Mouse (Mus musculus) neural tube, embryonic 10.5 days (tissue): ENCODE measurements around the gene Lrp5.
"Not testable (repeated sequence)": the region's sequence is repeated elsewhere in the genome, so short reads cannot be mapped to it uniquely, and the experiment has no call there.

Experiments
- DNase-seq: peaks from one replicate; pipeline ENCODE4 v3.0.0-alpha.2; 2017; ENCODE audit warnings: low spot score; ENCODE audit errors: extremely low spot score

Lrp5 gene

GRCm38 (mm10) chr19:3613991-3614390, 72.4 kb downstream of the Lrp5 start:
- DNase-seq = no peak

GRCm38 (mm10) chr19:3612534-3613273, 73.7 kb downstream of the Lrp5 start:
- no peak for DNase-seq

- no peak for DNase-seq
Observed at GRCm38 (mm10) chr19:3611730-3612129, 74.6 kb downstream of the Lrp5 start.

GRCm38 (mm10) chr19:3610886-3611285, 75.5 kb downstream of the Lrp5 start:
- DNase-seq = no peak

GRCm38 (mm10) chr19:3609826-3610225, 76.5 kb downstream of the Lrp5 start:
- DNase-seq = no peak

- no peak for DNase-seq
Observed at GRCm38 (mm10) chr19:3594316-3594715, 92.0 kb downstream of the Lrp5 start.

GRCm38 (mm10) chr19:3593379-3594055, 92.8 kb downstream of the Lrp5 start:
- no peak for DNase-seq

GRCm38 (mm10) chr19:3589968-3590367, 96.4 kb downstream of the Lrp5 start:
- DNase-seq = no peak

- DNase-seq = no peak
Observed at GRCm38 (mm10) chr19:3589547-3589946, 96.8 kb downstream of the Lrp5 start.

GRCm38 (mm10) chr19:3587729-3588128, 98.6 kb downstream of the Lrp5 start:
- not testable (repeated sequence) for DNase-seq

- peak; percentile 46 for DNase-seq
Observed at GRCm38 (mm10) chr19:3586540-3586939, 99.8 kb downstream of the Lrp5 start.

- DNase-seq = no peak
Observed at GRCm38 (mm10) chr19:3586026-3586425, 100.3 kb downstream of the Lrp5 start.

- peak; percentile 24 for DNase-seq
Observed at GRCm38 (mm10) chr19:3581326-3581725, 105.0 kb downstream of the Lrp5 start.

- no peak for DNase-seq
Observed at GRCm38 (mm10) chr19:3577911-3578290, 108.5 kb downstream of the Lrp5 start.

- DNase-seq = no peak
Observed at GRCm38 (mm10) chr19:3577265-3577910, 109.0 kb downstream of the Lrp5 start.

GRCm38 (mm10) chr19:3576451-3577264, 109.7 kb downstream of the Lrp5 start:
- DNase-seq = peak; percentile 18

- peak; percentile 97 for DNase-seq
Observed at GRCm38 (mm10) chr19:3575632-3576384, 110.6 kb downstream of the Lrp5 start, which contains the start of gene Ppp6r3. Gene Ppp6r3, minus strand, starts transcription at chr19:3575749.

GRCm38 (mm10) chr19:3575276-3575631, 111.1 kb downstream of the Lrp5 start:
- DNase-seq = no peak

- no peak for DNase-seq
Observed at GRCm38 (mm10) chr19:3574593-3575094, 111.7 kb downstream of the Lrp5 start.

- no peak for DNase-seq
Observed at GRCm38 (mm10) chr19:3564309-3564708, 122.1 kb downstream of the Lrp5 start.

- no peak for DNase-seq
Observed at GRCm38 (mm10) chr19:3562752-3563151, 123.6 kb downstream of the Lrp5 start.
